In the genomic region with DNA sequence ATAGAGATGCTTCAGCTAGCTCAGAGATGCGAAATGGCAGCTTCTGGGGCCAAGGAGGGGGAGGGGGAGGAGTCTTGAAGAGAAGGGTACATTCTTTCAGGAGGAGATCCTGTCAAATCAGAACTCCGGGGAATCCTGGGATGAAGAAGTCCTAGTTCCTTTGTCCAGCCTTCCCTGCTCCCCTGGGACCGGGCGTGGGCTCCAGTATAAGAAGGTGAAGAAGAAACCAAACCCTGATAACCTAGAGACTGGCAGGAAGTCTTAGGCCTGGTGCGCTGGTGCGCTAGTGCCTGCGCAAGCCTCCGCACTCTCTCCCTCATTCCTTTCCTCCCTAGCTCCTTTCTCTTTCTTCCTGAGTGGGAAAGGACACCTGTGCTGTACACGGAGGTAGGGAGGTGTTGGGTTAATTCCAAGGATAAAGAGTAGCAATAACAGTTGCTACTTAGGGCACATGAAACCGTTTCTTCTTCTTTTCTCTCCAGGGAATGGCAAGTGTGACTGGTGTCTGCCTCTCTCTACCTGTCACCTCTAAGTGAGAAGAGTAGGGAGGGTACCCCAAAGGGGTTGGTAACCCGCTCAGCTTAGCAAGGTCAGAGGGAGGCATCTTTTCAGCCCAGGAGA, we compare ENCODE assay signal across 8 mouse cellular contexts. TPM values are rescaled to one million over a fixed set of nuclear protein-coding genes. Genes with fewer than 3 reads are reported as not detected.
A peak's percentile ranks its signal among the peaks of the same experiment; 100 is the strongest.
DNase-seq lines count a peak whose midpoint lies in the region; ATAC-seq and TF ChIP-seq lines count a peak whose summit lies in the region.

No protein-coding gene starts in this region.

- peak overlapping the region; percentile 92 for H3K4me3 ChIP-seq in layer of hippocampus, adult 2 months
- peak overlapping the region; percentile 58 for H3K4me3 ChIP-seq in midbrain, embryonic 16.5 days (ENCODE audit: low read depth, low read length)

- TF ChIP-seq CTCF in layer of hippocampus, adult 2 months (conservative IDR thresholded peaks at IDR 0.05), result no peak
- no peak for TF ChIP-seq CTCF in brain, embryonic 14.5 days (IDR thresholded peaks at IDR 0.05; ENCODE audit: borderline replicate concordance, extremely low read depth, insufficient read depth, insufficient read length)

- H3K36me3 ChIP-seq in midbrain, embryonic 16.5 days (ENCODE audit: control insufficient read depth, insufficient read depth, low read length), result no peaks in the 10 kb centered on the region

- H3K4me2 ChIP-seq in midbrain, embryonic 16.5 days (ENCODE audit: low read length), result peak overlapping the region; percentile 98

- ATAC-seq in midbrain, embryonic 16.5 days, result peak; percentile 28; the same call in 1 of the 2 replicates

- H3K4me1 ChIP-seq in midbrain, embryonic 16.5 days (ENCODE audit: control insufficient read depth, insufficient read depth, low read length), result peaks cover 9% of the 10 kb centered on the region; the same call in 1 of the 2 replicates

- no peak for DNase-seq in layer of hippocampus, adult 2 months (ENCODE audit: low spot score in 2 of 2)
- DNase-seq in layer of hippocampus, postnatal 10 days (ENCODE audit: low spot score in 2 of 2), result no peak
- DNase-seq in brain, embryonic 14.5 days (ENCODE audit: low read depth), result peak; percentile 5
- peak; percentile 71 for DNase-seq in induced T-regulatory cell, adult 2 months (ENCODE audit: low read depth)
- DNase-seq in testis, postnatal 14 days (ENCODE audit: low spot score), result no peak
- DNase-seq in cerebellum, postnatal 25 days, result no peak
- no peak for DNase-seq in layer of hippocampus, postnatal 14 days (ENCODE audit: low spot score in 2 of 2)

- no peaks in the 10 kb centered on the region for H3K9me3 ChIP-seq in midbrain, embryonic 16.5 days (replicated peaks; ENCODE audit: control insufficient read depth, low read length, poor library complexity, severe bottlenecking)

- no peak for TF ChIP-seq POLR2A in brain, embryonic 14.5 days (IDR thresholded peaks at IDR 0.05; ENCODE audit: borderline replicate concordance, extremely low read depth, insufficient read depth, insufficient read length, poor library complexity, severe bottlenecking)

- no peaks in the 10 kb centered on the region; the same call in 1 of the 2 replicates for H3K27me3 ChIP-seq in midbrain, embryonic 16.5 days (ENCODE audit: control insufficient read depth, insufficient read depth, low read depth, low read length)

- 13% methylated on average over 11 of the region's 11 CpGs for WGBS in midbrain, embryonic 16.5 days

- H3K27ac ChIP-seq in layer of hippocampus, adult 2 months, result peak overlapping the region; percentile 65; the same call in 1 of the 2 replicates
- no peak overlapping the region for H3K27ac ChIP-seq in midbrain, embryonic 16.5 days (ENCODE audit: low read length)

- H3K9ac ChIP-seq in midbrain, embryonic 16.5 days (ENCODE audit: low read depth, low read length), result peak overlapping the region; percentile 62

RNA-seq across cellular contexts. Expression of gene Esyt1, which starts 1.4 kb away (rescaled TPM):
- total RNA-seq in layer of hippocampus, adult 2 months (2021), result 1 to 10 TPM; 5.5 TPM
- 10 to 100 TPM; 10.1 to 11.9 TPM for total RNA-seq in layer of hippocampus, postnatal 10 days (2021)
- 15.4 and 20.1 TPM in 2 replicates for polyA plus RNA-seq in brain, embryonic 14.5 days (2012; rRNA removed)
- polyA plus RNA-seq in midbrain, embryonic 16.5 days (2015; fragmentation: Nextera tagmentation; extraction: Ambion mirVana), result 8.8 and 8.9 TPM in 2 replicates
- 1 to 10 TPM; 8.6 to 9.1 TPM for total RNA-seq in layer of hippocampus, postnatal 14 days (2021)

RNA-seq across cellular contexts. Expression of gene Zc3h10, which starts 23.4 kb away (rescaled TPM):
- 10 to 100 TPM; 12.2 to 14.3 TPM for total RNA-seq in layer of hippocampus, adult 2 months (2021)
- 10 to 100 TPM; 12.2 to 14.0 TPM for total RNA-seq in layer of hippocampus, postnatal 10 days (2021)
- 19.3 and 23.1 TPM in 2 replicates for polyA plus RNA-seq in brain, embryonic 14.5 days (2012; rRNA removed)
- polyA plus RNA-seq in midbrain, embryonic 16.5 days (2015; fragmentation: Nextera tagmentation; extraction: Ambion mirVana), result 17.8 and 19.7 TPM in 2 replicates
- total RNA-seq in layer of hippocampus, postnatal 14 days (2021), result 10 to 100 TPM in 1 of 2 experiments, 1 to 10 TPM in 1; 9.1 to 12.0 TPM

RNA-seq across cellular contexts. Expression of gene Rpl41, which starts 24.9 kb away (rescaled TPM):
- total RNA-seq in layer of hippocampus, adult 2 months (2021), result 1,000 to 10,000 TPM; 1,438 to 1,486 TPM
- 1,000 to 10,000 TPM; 2,468 to 2,532 TPM for total RNA-seq in layer of hippocampus, postnatal 10 days (2021)
- 2,223 TPM in 2 replicates for polyA plus RNA-seq in brain, embryonic 14.5 days (2012; rRNA removed)
- polyA plus RNA-seq in midbrain, embryonic 16.5 days (2015; fragmentation: Nextera tagmentation; extraction: Ambion mirVana), result 1,924 and 2,018 TPM in 2 replicates
- total RNA-seq in layer of hippocampus, postnatal 14 days (2021), result 1,000 to 10,000 TPM; 1,911 to 2,072 TPM

RNA-seq across cellular contexts. Expression of gene Myl6b, which starts 25.7 kb away (rescaled TPM):
- total RNA-seq in layer of hippocampus, adult 2 months (2021), result 10 to 100 TPM; 18.5 to 21.1 TPM
- total RNA-seq in layer of hippocampus, postnatal 10 days (2021), result 10 to 100 TPM; 25.5 to 29.3 TPM
- polyA plus RNA-seq in brain, embryonic 14.5 days (2012; rRNA removed), result 31.6 and 36.4 TPM in 2 replicates
- 5.3 and 6.4 TPM in 2 replicates for polyA plus RNA-seq in midbrain, embryonic 16.5 days (2015; fragmentation: Nextera tagmentation; extraction: Ambion mirVana)
- total RNA-seq in layer of hippocampus, postnatal 14 days (2021), result 10 to 100 TPM; 15.5 to 16.2 TPM

RNA-seq across cellular contexts. Expression of gene Myl6, which starts 30.3 kb away (rescaled TPM):
- total RNA-seq in layer of hippocampus, adult 2 months (2021), result 100 to 1,000 TPM; 519 to 544 TPM
- 100 to 1,000 TPM; 608 to 632 TPM for total RNA-seq in layer of hippocampus, postnatal 10 days (2021)
- polyA plus RNA-seq in brain, embryonic 14.5 days (2012; rRNA removed), result 1,007 and 1,045 TPM in 2 replicates
- polyA plus RNA-seq in midbrain, embryonic 16.5 days (2015; fragmentation: Nextera tagmentation; extraction: Ambion mirVana), result 852 and 855 TPM in 2 replicates
- 100 to 1,000 TPM; 596 to 608 TPM for total RNA-seq in layer of hippocampus, postnatal 14 days (2021)

Comparison
In these comparisons a context has a peak if more than half of its experiments do, and no peak if none do; other contexts are left out.
1. DNase-seq: peak in brain, embryonic 14.5 days (single experiment) and induced T-regulatory cell, adult 2 months (single experiment); none in layer of hippocampus, adult 2 months (0 of 2), layer of hippocampus, postnatal 10 days (0 of 2), testis, postnatal 14 days (single experiment), cerebellum, postnatal 25 days (0 of 2) and layer of hippocampus, postnatal 14 days (0 of 2).